Mouse (Mus musculus) urinary bladder, postnatal 25 days (tissue): ENCODE data around the gene Cldn15.
"Not testable (repeated sequence)": the region's sequence is repeated elsewhere in the genome, so short reads cannot be mapped to it uniquely, and the experiment has no call there.

Source experiments
- DNase-seq: peaks from one replicate; pipeline ENCODE4 v3.0.0; 2022; ENCODE audit warnings: low spot score

Cldn15 gene

GRCm38 (mm10) chr5:136966331-136966730 is at the start of gene Cldn15:
Cldn15 (plus strand) TSS chr5:136966616.
- no peak for DNase-seq

GRCm38 (mm10) chr5:136917613-136918242 is 48.7 kb upstream of the Cldn15 start:
- DNase-seq: no peak

- peak; percentile 53 for DNase-seq
These were observed 47.6 kb upstream of the Cldn15 start for GRCm38 (mm10) chr5:136918655-136919472.

GRCm38 (mm10) chr5:136919546-136920301 is 46.7 kb upstream of the Cldn15 start:
- DNase-seq: no peak

GRCm38 (mm10) chr5:136922830-136923229 is 43.6 kb upstream of the Cldn15 start:
- DNase-seq: no peak

DNA sequence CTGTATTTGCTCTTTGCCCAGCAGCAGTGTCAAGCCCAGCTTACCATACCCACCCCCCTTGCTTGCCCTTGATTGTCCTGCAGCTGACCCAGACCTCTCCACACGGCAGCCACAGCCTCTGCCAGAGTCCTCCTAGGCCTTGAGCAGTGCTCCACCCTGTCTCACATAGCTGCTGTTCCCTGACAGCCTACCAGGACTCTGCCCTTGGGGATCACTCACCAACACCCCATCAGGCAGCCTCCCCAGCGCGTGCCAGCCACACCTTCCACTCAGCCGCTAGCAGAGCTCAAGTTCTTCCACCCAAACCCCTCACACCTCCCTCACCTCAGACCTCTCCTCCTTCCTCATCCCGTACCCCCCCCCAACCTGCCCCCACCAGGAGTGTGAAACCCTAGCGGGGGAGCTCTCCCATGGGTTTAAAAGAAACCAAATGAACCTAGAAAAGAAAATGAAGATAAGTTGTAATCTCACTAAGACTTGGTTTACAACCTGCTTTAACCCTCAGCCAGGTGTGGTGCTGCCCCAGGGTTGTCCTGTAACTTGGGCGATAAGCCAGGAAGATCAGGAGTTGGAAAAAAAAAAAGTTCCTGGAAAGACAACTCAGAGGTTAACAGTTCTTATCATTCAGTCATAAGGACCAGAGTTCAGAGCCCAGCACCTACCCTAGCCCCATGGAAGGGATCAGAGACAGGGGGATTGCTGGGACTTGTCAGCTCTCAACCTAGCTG is 42.5 kb upstream of the Cldn15 start:
- DNase-seq: no peak

- peak; percentile 69 for DNase-seq
These were observed 37.3 kb upstream of the Cldn15 start for GRCm38 (mm10) chr5:136929073-136929472.

DNA sequence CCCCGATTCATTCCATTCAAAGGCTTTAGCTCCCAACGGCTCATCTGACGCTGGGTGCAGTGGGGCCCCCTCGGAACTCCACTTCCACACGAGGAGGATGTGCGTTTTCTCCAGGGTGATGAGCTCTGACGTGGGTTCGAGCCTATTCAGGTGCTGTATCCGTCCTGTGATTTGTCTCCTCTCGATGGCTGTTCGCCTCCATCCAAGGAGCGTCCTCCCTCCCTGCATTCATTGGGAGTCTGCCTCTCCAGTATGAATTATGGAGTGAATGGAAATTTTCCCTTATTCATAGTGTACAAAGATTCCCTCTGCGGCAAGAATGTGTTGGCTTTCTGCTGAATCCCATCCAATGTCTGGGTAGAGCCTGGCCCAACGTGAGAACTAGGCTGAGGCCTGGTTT is 34.5 kb upstream of the Cldn15 start:
- no peak for DNase-seq

GRCm38 (mm10) chr5:136932956-136933355 is 33.5 kb upstream of the Cldn15 start:
- DNase-seq: no peak

- no peak for DNase-seq
These were observed 32.5 kb upstream of the Cldn15 start for GRCm38 (mm10) chr5:136933930-136934329.

DNA sequence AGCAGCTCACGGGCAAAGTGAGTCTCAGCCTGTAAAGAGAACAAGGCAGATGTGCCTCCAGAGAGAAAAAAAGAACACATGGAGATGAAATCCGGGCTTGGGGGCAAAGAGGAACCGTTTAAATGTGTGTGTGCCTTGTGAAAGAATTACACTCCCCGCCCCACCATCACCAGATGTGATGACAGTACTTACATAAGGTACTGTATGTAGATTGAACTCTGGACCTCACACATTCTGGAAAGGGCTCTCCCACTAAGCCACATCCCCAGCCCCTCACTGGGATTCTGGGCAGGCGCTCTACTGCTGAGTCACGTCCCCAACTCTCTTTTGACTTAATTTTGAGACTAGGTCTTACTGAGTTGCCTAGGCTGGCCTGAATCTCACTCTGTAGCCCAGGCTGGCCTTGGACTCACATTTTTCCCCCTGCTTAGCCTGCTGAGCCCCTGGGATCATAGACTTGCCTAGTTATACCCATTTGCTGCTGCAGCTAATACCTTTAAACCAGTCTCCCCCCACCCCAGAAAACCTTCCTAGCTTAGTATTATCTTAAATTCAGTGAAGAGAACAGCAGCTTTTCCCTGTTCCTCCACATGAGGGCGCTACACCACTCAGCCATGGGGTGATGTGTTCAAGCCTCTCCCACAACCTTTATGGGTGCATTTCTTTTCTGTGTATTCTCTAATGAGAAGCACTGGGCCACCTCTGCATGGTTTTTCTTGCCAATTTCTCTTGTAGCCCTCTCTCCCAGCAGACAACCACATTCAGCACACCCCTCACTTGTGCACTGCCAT is 30.3 kb upstream of the Cldn15 start:
- no peak for DNase-seq

DNA sequence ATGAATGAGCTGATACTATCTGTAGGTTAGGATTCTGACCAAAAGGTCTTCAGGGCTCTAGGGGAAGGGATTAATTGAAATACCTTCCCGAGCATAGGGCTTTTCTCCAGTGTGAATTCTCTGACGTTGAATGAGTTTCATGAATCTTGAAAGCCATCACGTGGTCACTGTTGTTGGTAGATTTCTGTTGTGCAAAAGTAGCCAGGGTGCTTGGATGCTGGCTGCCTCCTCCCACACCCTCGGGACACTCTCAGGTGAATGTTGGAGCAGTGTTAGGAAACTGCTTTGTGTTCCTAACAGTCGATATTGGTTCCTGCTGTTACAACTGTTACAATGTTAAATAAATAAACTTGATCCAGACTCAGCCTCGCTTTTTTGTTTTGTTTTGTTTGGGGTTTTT is 29.7 kb upstream of the Cldn15 start:
- no peak for DNase-seq

- no peak for DNase-seq
These were observed 28.8 kb upstream of the Cldn15 start for GRCm38 (mm10) chr5:136937621-136938020.

DNA sequence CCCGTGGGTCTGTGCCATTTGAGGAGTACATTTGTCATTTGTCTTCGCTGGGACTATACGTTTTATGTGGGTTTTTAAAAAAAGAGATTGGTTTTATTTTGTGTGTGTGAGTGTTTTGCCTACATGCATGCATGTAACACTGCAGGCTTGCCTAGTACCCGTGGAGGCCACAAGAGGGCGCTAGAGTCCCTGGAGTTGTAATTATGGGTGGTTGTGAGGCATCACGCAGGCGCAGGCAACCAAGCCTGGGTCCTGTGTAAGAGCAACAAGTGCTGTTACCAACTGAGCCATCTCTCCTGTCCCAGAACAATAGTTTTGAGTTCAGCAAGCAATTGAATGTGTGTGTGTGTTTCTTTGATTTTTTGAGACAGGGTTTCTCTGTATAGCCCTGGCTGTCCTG is 27.1 kb upstream of the Cldn15 start:
- DNase-seq: no peak

GRCm38 (mm10) chr5:136940029-136940428 is 26.4 kb upstream of the Cldn15 start:
- not testable (repeated sequence) for DNase-seq

GRCm38 (mm10) chr5:136940845-136941560 is 25.4 kb upstream of the Cldn15 start:
- DNase-seq: no peak

DNA sequence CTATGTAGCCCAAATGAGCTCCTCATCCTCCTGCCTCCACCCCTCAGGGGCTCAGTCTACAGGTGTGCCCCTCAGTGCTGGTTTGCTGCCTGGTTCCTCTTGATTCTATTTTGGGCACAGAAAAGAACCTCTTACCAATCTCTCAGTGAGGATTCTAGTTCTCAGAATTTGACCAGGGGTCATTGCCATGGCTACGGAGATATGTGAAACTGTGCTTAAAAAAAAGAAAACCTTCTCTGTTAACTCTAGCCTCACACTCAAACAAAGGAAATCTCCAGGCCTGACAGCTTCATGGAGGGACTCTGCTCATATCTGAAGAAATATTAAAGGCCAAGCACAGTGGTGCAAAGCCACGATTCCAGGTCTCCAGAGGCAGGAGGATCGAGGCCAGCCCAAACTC is 23.6 kb upstream of the Cldn15 start:
- no peak for DNase-seq

DNA sequence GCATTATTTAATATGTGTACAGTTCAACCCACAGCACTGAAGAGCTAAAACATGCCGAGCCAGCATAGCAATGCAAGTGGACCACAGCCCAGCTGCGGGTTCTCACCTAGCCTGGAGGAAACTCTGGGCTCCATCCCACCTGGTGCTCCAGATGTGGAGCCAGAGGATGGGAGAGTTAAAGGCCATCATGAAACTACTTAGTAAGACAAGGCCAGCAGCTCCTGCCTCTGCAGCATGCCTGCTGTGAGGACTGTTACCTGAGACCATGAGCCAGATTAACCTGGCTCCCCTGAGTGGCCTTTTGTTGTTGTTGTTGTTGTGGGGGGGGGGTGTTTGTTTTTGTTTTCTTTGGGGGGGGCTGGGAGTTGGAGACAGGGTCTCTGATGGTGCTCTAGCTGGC is 23.0 kb upstream of the Cldn15 start:
- DNase-seq: no peak

- no peak for DNase-seq
These were observed 21.3 kb upstream of the Cldn15 start for GRCm38 (mm10) chr5:136945084-136945483.

- DNase-seq: no peak
These were observed 18.5 kb upstream of the Cldn15 start for GRCm38 (mm10) chr5:136947874-136948273.
